In the genomic region with DNA sequence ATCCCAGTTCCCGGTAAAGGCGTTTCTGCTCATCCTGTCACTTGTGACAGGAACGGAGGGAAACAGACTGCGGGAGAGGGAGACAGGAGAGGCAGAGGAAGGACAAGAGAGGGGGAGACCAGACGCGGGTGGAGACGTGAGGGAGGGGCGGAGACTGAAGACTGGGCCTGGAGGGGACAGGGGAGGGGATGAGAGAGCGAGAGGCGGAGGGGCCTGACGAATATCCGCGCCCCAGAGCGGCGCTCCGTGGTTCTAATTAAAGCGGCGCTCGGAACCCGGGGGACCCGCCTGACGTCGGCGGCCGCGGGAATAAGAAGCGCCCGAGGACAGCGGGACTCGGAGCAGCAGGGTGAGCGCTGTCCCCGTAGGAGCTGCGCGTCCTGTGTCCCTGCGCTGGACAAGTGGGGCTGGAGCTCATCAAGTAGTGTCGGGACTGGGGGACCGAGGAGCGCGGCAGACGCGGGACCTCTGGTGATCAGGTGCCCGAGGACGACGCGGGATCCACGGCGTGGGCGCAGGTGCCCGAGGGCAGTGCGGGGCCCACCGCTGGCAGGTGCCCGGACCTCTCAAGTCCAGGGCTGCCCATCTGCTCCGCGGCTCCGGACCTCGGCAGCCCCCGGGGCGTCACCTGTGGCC, we compare ENCODE assay signal across 8 mouse cellular contexts. TPM values are rescaled to one million over a fixed set of nuclear protein-coding genes. Genes with fewer than 3 reads are reported as not detected.
DNase-seq lines count a peak whose midpoint lies in the region; ATAC-seq lines count a peak whose summit lies in the region.

TSS of gene Alkal2 (plus strand) at position 337 of the 636 bp plus-strand sequence.

- no peaks in the 10 kb centered on the region for H3K9me3 ChIP-seq in intestine, embryonic 14.5 days (ENCODE audit: control insufficient read depth, low read length)
- H3K9me3 ChIP-seq in midbrain, embryonic 11.5 days (ENCODE audit: control insufficient read depth, low read length), result no peaks in the 10 kb centered on the region

- H3K36me3 ChIP-seq in intestine, embryonic 14.5 days (ENCODE audit: control insufficient read depth, insufficient read depth, low read length), result no peaks in the 10 kb centered on the region
- no peaks in the 10 kb centered on the region for H3K36me3 ChIP-seq in midbrain, embryonic 11.5 days (ENCODE audit: control insufficient read depth, insufficient read depth, low read length)

- WGBS in intestine, embryonic 14.5 days, result under 1% methylated on average over 58 of the region's 58 CpGs
- WGBS in midbrain, embryonic 11.5 days, result under 1% methylated on average over 55 of the region's 58 CpGs

- H3K4me3 ChIP-seq in brown adipose tissue, adult 24 weeks (ENCODE audit: insufficient read depth, low read depth, low read length), result peak within 1 kb of the TSS; percentile 51
- peak within 1 kb of the TSS; percentile 50 for H3K4me3 ChIP-seq in intestine, embryonic 14.5 days (ENCODE audit: low read depth, low read length)
- H3K4me3 ChIP-seq in midbrain, embryonic 11.5 days (ENCODE audit: low read depth, low read length), result peak within 1 kb of the TSS; percentile 48

- peak within 1 kb of the TSS; percentile 96 for H3K4me2 ChIP-seq in intestine, embryonic 14.5 days (ENCODE audit: low read length)
- peak within 1 kb of the TSS; percentile 99 for H3K4me2 ChIP-seq in midbrain, embryonic 11.5 days

- H3K4me1 ChIP-seq in brown adipose tissue, adult 24 weeks (ENCODE audit: control insufficient read depth, insufficient read depth, insufficient read length, low read length), result no peaks in the 10 kb centered on the region
- H3K4me1 ChIP-seq in intestine, embryonic 14.5 days (replicated peaks; ENCODE audit: control insufficient read depth, insufficient read depth, low read length), result no peaks in the 10 kb centered on the region
- H3K4me1 ChIP-seq in midbrain, embryonic 11.5 days (ENCODE audit: control insufficient read depth, insufficient read depth, low read length), result peaks cover 8% of the 10 kb centered on the region; the same call in 1 of the 2 replicates

- peaks cover 57% of the 10 kb centered on the region for H3K27me3 ChIP-seq in intestine, embryonic 14.5 days (replicated peaks; ENCODE audit: control insufficient read depth, insufficient read depth, low read length)
- H3K27me3 ChIP-seq in midbrain, embryonic 11.5 days (ENCODE audit: control insufficient read depth, insufficient read depth, low read length), result peaks cover 31% of the 10 kb centered on the region

- ATAC-seq in intestine, embryonic 14.5 days (replicated peaks; ENCODE audit: low FRiP score, low TSS enrichment, low read depth), result peak; percentile 27
- peak; percentile 77 for ATAC-seq in midbrain, embryonic 11.5 days (ENCODE audit: low FRiP score)

- peak within 1 kb of the TSS; percentile 17 for H3K9ac ChIP-seq in intestine, embryonic 14.5 days (ENCODE audit: low read length)
- peak within 1 kb of the TSS; percentile 34 for H3K9ac ChIP-seq in midbrain, embryonic 11.5 days (ENCODE audit: low read length)

- peak; percentile 24 for DNase-seq in left cerebral cortex, postnatal 4 days
- no peak for DNase-seq in left cerebral cortex, adult 18-20 months (ENCODE audit: low spot score in 2 of 2)
- peak; percentile 14 for DNase-seq in gastrocnemius, postnatal 14 days
- peak; percentile 73 for DNase-seq in intestine, embryonic 14.5 days (ENCODE audit: low spot score)
- peak; percentile 93 for DNase-seq in midbrain, embryonic 11.5 days (ENCODE audit: low spot score, missing footprints)
- no peak for DNase-seq in frontal cortex, adult 2 months (ENCODE audit: extremely low spot score in 1 of 2, low spot score in 1 of 2)
- no peak for DNase-seq in left cerebral cortex, adult 8-10 months (ENCODE audit: low spot score in 2 of 2)

- intact Hi-C loops in left cerebral cortex, postnatal 4 days (cut with DNase I), result no loop called here
- intact Hi-C loops in gastrocnemius, postnatal 14 days (cut with DNase I; ENCODE audit: low total_unique reads), result no loop called here

- H3K27ac ChIP-seq in brown adipose tissue, adult 24 weeks (replicated peaks; ENCODE audit: low read depth, low read length), result no peak within 1 kb of the TSS
- no peak within 1 kb of the TSS for H3K27ac ChIP-seq in intestine, embryonic 14.5 days (ENCODE audit: low read depth)
- H3K27ac ChIP-seq in midbrain, embryonic 11.5 days (ENCODE audit: low read depth, low read length), result no peak within 1 kb of the TSS

RNA-seq across cellular contexts. Expression of gene Alkal2, which starts in this region (rescaled TPM):
- 1 to 10 TPM; 1.9 to 2.0 TPM for total RNA-seq in left cerebral cortex, postnatal 4 days (2021)
- 1 to 10 TPM; 2.2 to 4.0 TPM for total RNA-seq in left cerebral cortex, adult 18-20 months (2021)
- polyA plus RNA-seq in brown adipose tissue, adult 24 weeks (2012; ENCODE audit: insufficient read depth, insufficient read length, missing spikeins), result 0.67 and 2.0 TPM in 2 replicates
- total RNA-seq in gastrocnemius, postnatal 14 days (2021), result 1 to 10 TPM in 1 of 2 experiments, under 1 TPM in 1; 0.68 to 1.7 TPM
- polyA plus RNA-seq in intestine, embryonic 14.5 days (2014; fragmentation: Nextera tagmentation; extraction: Ambion mirVana), result 0.89 and 2.3 TPM in 2 replicates
- polyA plus RNA-seq in midbrain, embryonic 11.5 days (2014; fragmentation: Nextera tagmentation; extraction: Ambion mirVana), result 0.15 and 0.26 TPM in 2 replicates
- polyA plus RNA-seq in frontal cortex, adult 2 months (2012; rRNA removed), result 1.0 and 1.5 TPM in 2 replicates
- total RNA-seq in left cerebral cortex, adult 8-10 months (2022), result 1 to 10 TPM in 2 of 4 experiments, under 1 TPM in 2; 0.63 to 1.3 (median 0.99) TPM

Comparison
In these comparisons a context has a peak if more than half of its experiments do, and no peak if none do; other contexts are left out.
1. DNase-seq: peak in left cerebral cortex, postnatal 4 days (single experiment), gastrocnemius, postnatal 14 days (single experiment) and intestine, embryonic 14.5 days (single experiment); none in left cerebral cortex, adult 18-20 months (0 of 2), frontal cortex, adult 2 months (0 of 2) and left cerebral cortex, adult 8-10 months (0 of 2).
2. Peak in DNase-seq, ATAC-seq, H3K4me3 ChIP-seq, H3K9ac ChIP-seq and H3K4me2 ChIP-seq in midbrain, embryonic 11.5 days; RNA of the gene not detected or under 1 TPM.
3. Peak in every context shown above with its lines, with median percentiles within 50 percentile points of each other: H3K4me3 ChIP-seq.